Comparison of ENCODE assay signal across 14 mouse cellular contexts in genomic region chr1:156778977-156779376, GRCm38 (mm10). TPM values are rescaled to one million over a fixed set of nuclear protein-coding genes. Genes with fewer than 3 reads are reported as not detected.
DNase-seq lines count a peak whose midpoint lies in the region; ATAC-seq and TF ChIP-seq lines count a peak whose summit lies in the region.
"Had no signal": no experiment of that assay in that cellular context is flagged by ENCODE, and none has a peak within 500 bp of the region (broad histone marks: within the 10 kb centered on the region; RNA-seq: fewer than 3 reads in every experiment).

No protein-coding gene starts in this region.

- no peak for DNase-seq in heart, adult 2 months
- DNase-seq in heart, postnatal 14 days: no peak
- DNase-seq in lung, embryonic 14.5 days: no peak
- no peak for DNase-seq in lung, postnatal 10 days
- DNase-seq in layer of hippocampus, postnatal 25 days (ENCODE audit: extremely low spot score in 1 of 2, low spot score in 1 of 2): no peak
- no peak for DNase-seq in adrenal gland, postnatal 25 days
- DNase-seq: adrenal gland, adult 8-10 months; cerebellum, adult 11-12 months; liver, embryonic 13.5 days; thymus, postnatal 36 days had no signal

- intact Hi-C loops in heart, adult 2 months (cut with DNase I): no loop called here
- intact Hi-C loops in heart, postnatal 14 days (cut with DNase I): no loop called here

- no peaks in the 10 kb centered on the region for H3K36me3 ChIP-seq in heart, adult 2 months (ENCODE audit: control insufficient read depth, insufficient read depth, low read length)
- no peaks in the 10 kb centered on the region for H3K36me3 ChIP-seq in lung, embryonic 14.5 days (ENCODE audit: insufficient read depth)
- H3K36me3 ChIP-seq in heart, embryonic 16.5 days (ENCODE audit: control insufficient read depth, insufficient read depth): no peaks in the 10 kb centered on the region
- no peaks in the 10 kb centered on the region for H3K36me3 ChIP-seq in stomach, embryonic 16.5 days (ENCODE audit: control insufficient read depth, insufficient read depth, low read length)
- H3K36me3 ChIP-seq: liver, embryonic 13.5 days had no signal

- H3K79me2 ChIP-seq in heart, adult 2 months (replicated peaks; ENCODE audit: control insufficient read depth, insufficient read depth, low read length): no peaks in the 10 kb centered on the region

- H3K27me3 ChIP-seq in heart, adult 2 months (ENCODE audit: control insufficient read depth, insufficient read depth, low read length): no peaks in the 10 kb centered on the region
- no peaks in the 10 kb centered on the region for H3K27me3 ChIP-seq in lung, embryonic 14.5 days (ENCODE audit: insufficient read depth, low read length)
- no peaks in the 10 kb centered on the region for H3K27me3 ChIP-seq in heart, embryonic 16.5 days (ENCODE audit: control insufficient read depth, insufficient read depth, low read length)
- no peaks in the 10 kb centered on the region for H3K27me3 ChIP-seq in stomach, embryonic 16.5 days (ENCODE audit: control insufficient read depth, insufficient read depth, low read length)
- H3K27me3 ChIP-seq: liver, embryonic 13.5 days had no signal

- peak overlapping the region; percentile 27 for H3K9ac ChIP-seq in heart, adult 2 months (ENCODE audit: low read depth, low read length)
- no peak overlapping the region for H3K9ac ChIP-seq in lung, embryonic 14.5 days
- H3K9ac ChIP-seq in heart, embryonic 16.5 days (ENCODE audit: low read length): peak overlapping the region; percentile 69
- peak overlapping the region; percentile 26; the same call in 1 of the 2 replicates for H3K9ac ChIP-seq in stomach, embryonic 16.5 days (ENCODE audit: low read length)
- H3K9ac ChIP-seq: liver, embryonic 13.5 days had no signal

- H3K4me1 ChIP-seq in heart, adult 2 months (ENCODE audit: control insufficient read depth, insufficient read depth, low read length): peaks cover 5% of the 10 kb centered on the region; the same call in 1 of the 2 replicates
- peaks cover 8% of the 10 kb centered on the region for H3K4me1 ChIP-seq in lung, embryonic 14.5 days (ENCODE audit: insufficient read depth)
- H3K4me1 ChIP-seq in heart, embryonic 16.5 days (ENCODE audit: control insufficient read depth, insufficient read depth, low read length): peaks cover 30% of the 10 kb centered on the region
- H3K4me1 ChIP-seq in stomach, embryonic 16.5 days (ENCODE audit: control insufficient read depth, insufficient read depth, low read length): peaks cover 36% of the 10 kb centered on the region

- WGBS in heart, adult 2 months: 54% methylated on average over 6 of the region's 6 CpGs
- 32% methylated on average over 6 of the region's 6 CpGs for WGBS in lung, embryonic 14.5 days
- WGBS in heart, embryonic 16.5 days: 29% methylated on average over 6 of the region's 6 CpGs
- WGBS in stomach, embryonic 16.5 days: 42% methylated on average over 6 of the region's 6 CpGs

- no peak overlapping the region for H3K4me3 ChIP-seq in heart, adult 2 months
- H3K4me3 ChIP-seq in lung, embryonic 14.5 days (ENCODE audit: low read depth, low read length): no peak overlapping the region
- H3K4me3 ChIP-seq in heart, embryonic 16.5 days (ENCODE audit: low read length): peak overlapping the region; percentile 41
- H3K4me3 ChIP-seq in stomach, embryonic 16.5 days (replicated peaks; ENCODE audit: low read length): no peak overlapping the region
- H3K4me3 ChIP-seq: erythroblast, embryonic 14.5 days; liver, embryonic 13.5 days; megakaryocyte, embryonic 14.5 days had no signal

- peak overlapping the region; percentile 26; the same call in 1 of the 2 replicates for H3K27ac ChIP-seq in heart, adult 2 months
- peak overlapping the region; percentile 24; the same call in 1 of the 2 replicates for H3K27ac ChIP-seq in lung, embryonic 14.5 days (ENCODE audit: low read depth)
- peak overlapping the region; percentile 91 for H3K27ac ChIP-seq in heart, embryonic 16.5 days (ENCODE audit: low read length)
- peak overlapping the region; percentile 88 for H3K27ac ChIP-seq in stomach, embryonic 16.5 days (ENCODE audit: low read length)
- H3K27ac ChIP-seq: liver, embryonic 13.5 days had no signal

- no peak for TF ChIP-seq CTCF in heart, adult 2 months (IDR thresholded peaks at IDR 0.05)
- no peak for TF ChIP-seq CTCF in lung, embryonic 14.5 days (IDR thresholded peaks at IDR 0.05; ENCODE audit: low read depth)

- H3K4me2 ChIP-seq in lung, embryonic 14.5 days: no peak overlapping the region
- peak overlapping the region; percentile 51 for H3K4me2 ChIP-seq in heart, embryonic 16.5 days (ENCODE audit: low read depth, low read length)
- H3K4me2 ChIP-seq in stomach, embryonic 16.5 days (ENCODE audit: low read depth, low read length): no peak overlapping the region
- H3K4me2 ChIP-seq: liver, embryonic 13.5 days had no signal

- no peak for TF ChIP-seq POLR2A in heart, adult 2 months (IDR thresholded peaks at IDR 0.05; ENCODE audit: insufficient read depth, low read depth, low read length)

- TF ChIP-seq EP300 in heart, adult 2 months (IDR thresholded peaks at IDR 0.05; ENCODE audit: insufficient read depth, low read depth, low read length): no peak

- ATAC-seq in lung, embryonic 14.5 days (ENCODE audit: insufficient read depth): no peak
- ATAC-seq in heart, embryonic 16.5 days (replicated peaks; ENCODE audit: extremely low read depth, insufficient read depth, low FRiP score): peak; percentile 77
- no peak for ATAC-seq in stomach, embryonic 16.5 days (ENCODE audit: insufficient read depth, low FRiP score)

- no peaks in the 10 kb centered on the region for H3K9me3 ChIP-seq in lung, embryonic 14.5 days (ENCODE audit: low read depth, low read length)
- H3K9me3 ChIP-seq in heart, embryonic 16.5 days (replicated peaks; ENCODE audit: control insufficient read depth, low read length): no peaks in the 10 kb centered on the region
- no peaks in the 10 kb centered on the region for H3K9me3 ChIP-seq in stomach, embryonic 16.5 days (replicated peaks; ENCODE audit: control insufficient read depth, low read length)
- H3K9me3 ChIP-seq: liver, embryonic 13.5 days had no signal

RNA-seq across cellular contexts. Expression of gene Angptl1, which starts 59.4 kb away (rescaled TPM):
- total RNA-seq in heart, adult 2 months (2021): 1 to 10 TPM; 2.2 to 3.6 TPM
- 1.2 and 1.8 TPM in 2 replicates for polyA plus RNA-seq in heart, adult 2 months (2012; rRNA removed)
- 1 to 10 TPM; 2.3 to 3.1 TPM for total RNA-seq in heart, postnatal 14 days (2021)
- polyA plus RNA-seq in lung, embryonic 14.5 days (2014; fragmentation: Nextera tagmentation; extraction: Ambion mirVana): 1.2 and 1.8 TPM in 2 replicates
- polyA plus RNA-seq in heart, embryonic 16.5 days (2015; fragmentation: Nextera tagmentation; extraction: Ambion mirVana): 3.0 and 3.8 TPM in 2 replicates
- polyA plus RNA-seq in stomach, embryonic 16.5 days (2015; fragmentation: Nextera tagmentation; extraction: Ambion mirVana): 19.3 and 20.0 TPM in 2 replicates
- 1 to 10 TPM; 1.1 to 1.4 TPM for total RNA-seq in layer of hippocampus, postnatal 25 days (2021)
- 5.9 and 9.3 TPM in 2 replicates for total RNA-seq in adrenal gland, postnatal 25 days (2021)
- polyA plus RNA-seq: erythroblast, embryonic 14.5 days had no signal

Comparison
In these comparisons a context has a peak if more than half of its experiments do, and no peak if none do; other contexts are left out.
1. H3K27ac ChIP-seq: peak in every context shown above with its lines; median percentile 91 in heart, embryonic 16.5 days; 88 in stomach, embryonic 16.5 days; 26 in heart, adult 2 months; 24 in lung, embryonic 14.5 days.